Comparison of ENCODE assay signal across 6 mouse cellular contexts in genomic region chr4:107598581-107598958, GRCm38 (mm10).
A peak's percentile ranks its signal among the peaks of the same experiment; 100 is the strongest.
DNase-seq lines count a peak whose midpoint lies in the region; ATAC-seq lines count a peak whose summit lies in the region.
"Not testable (repeated sequence)": the region's sequence is repeated elsewhere in the genome, so short reads cannot be mapped to it uniquely, and the experiment has no call there.

No protein-coding gene starts in this region.

- H3K9me3 ChIP-seq in embryonic facial prominence, embryonic 12.5 days; hindbrain, embryonic 10.5 days; kidney, embryonic 14.5 days (ENCODE audit: control insufficient read depth, low read length); limb, embryonic 12.5 days: not testable (repeated sequence)

- 84% methylated on average over 5 of the region's 5 CpGs for WGBS in embryonic facial prominence, embryonic 12.5 days
- WGBS in hindbrain, embryonic 10.5 days, result 92% methylated on average over 5 of the region's 5 CpGs
- WGBS in kidney, embryonic 14.5 days, result 71% methylated on average over 5 of the region's 5 CpGs
- 85% methylated on average over 5 of the region's 5 CpGs for whole genome bisulfite sequencing in limb, embryonic 12.5 days

- H3K36me3 ChIP-seq in embryonic facial prominence, embryonic 12.5 days; hindbrain, embryonic 10.5 days; kidney, embryonic 14.5 days (ENCODE audit: control insufficient read depth, insufficient read depth, low read length); limb, embryonic 12.5 days: not testable (repeated sequence)

- not testable (repeated sequence) for H3K27me3 ChIP-seq in embryonic facial prominence, embryonic 12.5 days; kidney, embryonic 14.5 days (ENCODE audit: control insufficient read depth, insufficient read depth, low read length); limb, embryonic 12.5 days
- peaks cover 23% of the 10 kb centered on the region for H3K27me3 ChIP-seq in hindbrain, embryonic 10.5 days (ENCODE audit: insufficient read depth, poor library complexity, severe bottlenecking)

- H3K4me3 ChIP-seq in embryonic facial prominence, embryonic 12.5 days; hindbrain, embryonic 10.5 days; kidney, embryonic 14.5 days (ENCODE audit: low read length); limb, embryonic 12.5 days (replicated peaks): not testable (repeated sequence)

- H3K4me2 ChIP-seq in embryonic facial prominence, embryonic 12.5 days (replicated peaks); kidney, embryonic 14.5 days (replicated peaks; ENCODE audit: low read depth, low read length); limb, embryonic 12.5 days: not testable (repeated sequence)

- H3K9ac ChIP-seq in embryonic facial prominence, embryonic 12.5 days; kidney, embryonic 14.5 days (ENCODE audit: low read depth, low read length); limb, embryonic 12.5 days (replicated peaks): not testable (repeated sequence)

- DNase-seq in hindbrain, embryonic 10.5 days (ENCODE audit: low spot score), result not testable (repeated sequence)
- peak; percentile 18 for DNase-seq in right cerebral cortex, adult 18-20 months

- ATAC-seq in embryonic facial prominence, embryonic 12.5 days (ENCODE audit: insufficient number of reproducible peaks, insufficient read depth, low FRiP score, low TSS enrichment); kidney, embryonic 14.5 days (ENCODE audit: low FRiP score, low TSS enrichment); limb, embryonic 12.5 days (ENCODE audit: insufficient number of reproducible peaks, insufficient read depth, low FRiP score, low TSS enrichment, low read depth): not testable (repeated sequence)
- peak; percentile 90 for ATAC-seq in frontal cortex, adult (ENCODE audit: low TSS enrichment)

- peak overlapping the region; percentile 74 for H3K27ac ChIP-seq in embryonic facial prominence, embryonic 12.5 days
- peak overlapping the region; percentile 80 for H3K27ac ChIP-seq in hindbrain, embryonic 10.5 days
- H3K27ac ChIP-seq in kidney, embryonic 14.5 days (ENCODE audit: low read depth, low read length), result 0 out of 2 replicates have a peak overlapping the region, but pooled peaks have one; percentile 24
- H3K27ac ChIP-seq in limb, embryonic 12.5 days, result peak overlapping the region; percentile 64; the same call in 1 of the 2 replicates

- peaks cover 29% of the 10 kb centered on the region for H3K4me1 ChIP-seq in embryonic facial prominence, embryonic 12.5 days
- H3K4me1 ChIP-seq in hindbrain, embryonic 10.5 days (replicated peaks), result peaks cover 49% of the 10 kb centered on the region
- peaks cover 16% of the 10 kb centered on the region for H3K4me1 ChIP-seq in kidney, embryonic 14.5 days (ENCODE audit: control insufficient read depth, insufficient read depth, low read length)
- peaks cover 55% of the 10 kb centered on the region for H3K4me1 ChIP-seq in limb, embryonic 12.5 days (replicated peaks)

Comparison
In these comparisons a context has a peak if more than half of its experiments do, and no peak if none do; other contexts are left out.
1. H3K27ac ChIP-seq: peak in every context shown above with its lines; median percentile 80 in hindbrain, embryonic 10.5 days; 74 in embryonic facial prominence, embryonic 12.5 days; 64 in limb, embryonic 12.5 days; 24 in kidney, embryonic 14.5 days.